Mouse (Mus musculus) testis, adult 2 months (tissue): ENCODE measurements around the gene Nr2f2. TPM values are rescaled to one million over a fixed set of nuclear protein-coding genes. Genes with fewer than 3 reads are reported as not detected.

Experiments used
- H3K27ac ChIP-seq: fragments of 200-500 bp; 2 replicates; pipeline ENCODE4 v1.5.1; 2012; ENCODE audit warnings: low read depth, low read length; ENCODE audit not compliant: control insufficient read depth, insufficient read depth
- H3K27me3 ChIP-seq: fragments of 200-500 bp; 2 replicates; pipeline ENCODE4 v1.6.1; 2012; ENCODE audit warnings: mild to moderate bottlenecking, low read length, moderate library complexity; ENCODE audit not compliant: control insufficient read depth, insufficient read depth
- H3K36me3 ChIP-seq: fragments of 200-500 bp; 2 replicates; pipeline ENCODE4 v1.6.1; 2012; ENCODE audit warnings: mild to moderate bottlenecking, low read length; ENCODE audit not compliant: control insufficient read depth, insufficient read depth
- H3K4me1 ChIP-seq: fragments of 200-500 bp; 2 replicates; pipeline ENCODE4 v1.6.1; 2012; ENCODE audit warnings: low read length; ENCODE audit not compliant: control insufficient read depth, insufficient read depth
- H3K4me3 ChIP-seq: fragments of 200-500 bp; 2 replicates; pipeline ENCODE4 v1.5.1; 2012; ENCODE audit warnings: low read depth, mild to moderate bottlenecking, low read length, moderate library complexity, mixed read lengths; ENCODE audit not compliant: control insufficient read depth
- CTCF ChIP-seq: fragments of 200-500 bp; IDR thresholded peaks from 2 replicates; pipeline ENCODE4 v1.5.1; 2012; ENCODE audit warnings: low read depth, mild to moderate bottlenecking, inconsistent platforms, low read length, moderate library complexity; ENCODE audit not compliant: control insufficient read depth, insufficient read depth, insufficient replicate concordance
- POLR2A ChIP-seq: fragments of 200-500 bp; IDR thresholded peaks from 2 replicates; pipeline ENCODE4 v1.6.1; 2012; ENCODE audit warnings: low read depth, mild to moderate bottlenecking, inconsistent platforms, low read length, moderate library complexity; ENCODE audit not compliant: control insufficient read depth
- polyA plus RNA-seq: library from polyadenylated mRNA; depleted of rRNA; stranded (reverse); fragments of >200 nt; gene quantifications from 2 replicates; pipeline ENCODE4 v1.2.3, GENCODE M21; 2012

Gene Nr2f2
- polyA plus RNA-seq, 1 experiment: 11.3 TPM

GRCm38 (mm10) chr7:70329521-70330206, 36.9 kb downstream of the Nr2f2 start:
- Histone ChIP-seq H3K27ac (no peak overlapping the region), H3K4me3 (no peak overlapping the region), H3K27me3 (peaks cover 2% of the 10 kb centered on the region; the same call in 1 of the 2 replicates), H3K36me3 (no peaks in the 10 kb centered on the region), H3K4me1 (peaks cover 16% of the 10 kb centered on the region)
- TF ChIP-seq POLR2A: no peak
- no peak for TF ChIP-seq CTCF

- Histone ChIP-seq H3K27me3 (peaks cover 2% of the 10 kb centered on the region; the same call in 1 of the 2 replicates), H3K4me3 (no peak overlapping the region), H3K27ac (no peak overlapping the region), H3K36me3 (no peaks in the 10 kb centered on the region), H3K4me1 (peaks cover 14% of the 10 kb centered on the region)
- no peak for TF ChIP-seq CTCF
- no peak for TF ChIP-seq POLR2A
Observed at GRCm38 (mm10) chr7:70329037-70329516, 37.5 kb downstream of the Nr2f2 start.

GRCm38 (mm10) chr7:70328206-70329036, 38.1 kb downstream of the Nr2f2 start:
- H3K4me3 ChIP-seq: no peak overlapping the region
- H3K27me3 ChIP-seq: peaks cover 2% of the 10 kb centered on the region; the same call in 1 of the 2 replicates
- H3K4me1 ChIP-seq: peaks cover 14% of the 10 kb centered on the region
- no peaks in the 10 kb centered on the region for H3K36me3 ChIP-seq
- no peak overlapping the region for H3K27ac ChIP-seq
- TF ChIP-seq CTCF: no peak
- no peak for TF ChIP-seq POLR2A

- Histone ChIP-seq H3K36me3 (no peaks in the 10 kb centered on the region), H3K4me1 (peaks cover 11% of the 10 kb centered on the region; the same call in 1 of the 2 replicates), H3K27me3 (peaks cover 2% of the 10 kb centered on the region; the same call in 1 of the 2 replicates), H3K27ac (no peak overlapping the region), H3K4me3 (no peak overlapping the region)
- TF ChIP-seq CTCF (no peak), POLR2A (no peak)
Observed at GRCm38 (mm10) chr7:70327191-70327590, 39.3 kb downstream of the Nr2f2 start.

GRCm38 (mm10) chr7:70326176-70327035, 40.1 kb downstream of the Nr2f2 start:
- peaks cover 8% of the 10 kb centered on the region; the same call in 1 of the 2 replicates for H3K4me1 ChIP-seq
- H3K27ac ChIP-seq: no peak overlapping the region
- TF ChIP-seq CTCF (no peak), POLR2A (no peak)
- no peaks in the 10 kb centered on the region for H3K36me3 ChIP-seq
- no peak overlapping the region for H3K4me3 ChIP-seq
- H3K27me3 ChIP-seq: no peaks in the 10 kb centered on the region; the same call in 1 of the 2 replicates

- Histone ChIP-seq H3K4me3 (no peak overlapping the region; the same call in 1 of the 2 replicates), H3K36me3 (no peaks in the 10 kb centered on the region), H3K27ac (no peak overlapping the region), H3K4me1 (peaks cover 3% of the 10 kb centered on the region; the same call in 1 of the 2 replicates), H3K27me3 (no peaks in the 10 kb centered on the region; the same call in 1 of the 2 replicates)
- no peak for TF ChIP-seq CTCF
- no peak for TF ChIP-seq POLR2A
Observed at GRCm38 (mm10) chr7:70325381-70325780, 41.2 kb downstream of the Nr2f2 start.
